Mouse (Mus musculus): ENCODE data around the gene Zfp128. TPM values are rescaled to one million over a fixed set of nuclear protein-coding genes. Genes with fewer than 3 reads are reported as not detected.
"Not testable (repeated sequence)": the region's sequence is repeated elsewhere in the genome, so short reads cannot be mapped to it uniquely, and the experiment has no call there.

Zfp128 gene
- polyA plus RNA-seq, 1 experiment from 2014 or later, result 7.5 TPM

DNA sequence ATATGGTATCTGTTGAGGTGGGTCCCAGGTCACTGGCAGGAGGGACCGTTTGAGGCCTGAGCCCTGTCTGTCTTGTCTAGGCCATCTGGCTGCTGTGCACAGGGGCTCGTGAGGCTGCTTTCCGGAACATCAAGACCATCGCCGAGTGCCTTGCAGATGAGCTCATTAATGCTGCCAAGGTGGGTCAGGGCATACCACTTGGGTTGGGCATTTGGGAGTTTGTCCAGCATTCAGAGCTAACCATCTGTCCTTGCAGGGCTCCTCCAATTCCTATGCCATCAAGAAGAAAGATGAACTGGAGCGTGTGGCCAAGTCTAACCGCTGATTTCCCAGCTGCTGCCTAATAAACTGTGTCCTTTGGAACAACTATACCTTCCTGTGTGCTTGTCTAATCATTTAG is 45.3 kb downstream of the Zfp128 start:
- H3K27me3 ChIP-seq (replicated peaks), result peaks cover 39% of the 10 kb centered on the region
- peaks cover 29% of the 10 kb centered on the region for H3K4me1 ChIP-seq
- H3K36me3 ChIP-seq, result peaks cover 42% of the 10 kb centered on the region
- no peaks in the 10 kb centered on the region for H3K9me3 ChIP-seq (replicated peaks)
- H3K9ac ChIP-seq (replicated peaks), result no peak overlapping the region
- no peak overlapping the region for H3K4me3 ChIP-seq (replicated peaks)
- H3K4me2 ChIP-seq, result no peak overlapping the region
- no peak overlapping the region for H3K27ac ChIP-seq (replicated peaks)
- ATAC-seq (ENCODE audit: low FRiP score), result no peak
- WGBS, result 82% methylated on average over 7 of the region's 7 CpGs

DNA sequence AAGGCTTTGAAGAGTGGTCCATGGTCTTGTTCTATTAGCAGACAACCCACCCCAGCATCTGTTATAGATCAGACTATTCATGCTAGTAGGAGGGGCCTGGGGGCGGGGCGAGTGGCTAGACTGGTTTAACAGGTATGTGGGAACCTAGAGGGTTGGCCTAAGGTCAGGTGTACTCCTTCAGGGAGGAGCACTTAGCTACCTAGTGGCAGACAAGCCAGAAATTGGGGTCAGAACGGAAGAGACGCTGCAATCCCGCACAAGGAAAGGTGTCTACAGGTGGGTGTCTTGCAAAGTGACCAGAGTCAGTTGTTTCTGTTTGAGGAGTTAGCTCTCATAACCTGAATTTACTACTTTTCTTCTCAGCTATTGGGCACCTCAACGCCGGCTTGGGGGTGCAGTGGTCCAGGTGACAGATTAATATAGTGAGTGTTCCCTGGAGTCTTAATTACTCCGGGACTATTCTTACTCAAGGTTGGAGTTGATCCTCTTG is 46.3 kb downstream of the Zfp128 start, which contains the start of gene Rnf225:
Gene Rnf225, plus strand, starts transcription at position 226 of the 490 bp plus-strand sequence.
- H3K4me3 ChIP-seq (replicated peaks), result peak within 1 kb of the TSS; percentile 34
- H3K27ac ChIP-seq (replicated peaks), result no peak within 1 kb of the TSS
- H3K27me3 ChIP-seq (replicated peaks), result peaks cover 39% of the 10 kb centered on the region
- peak within 1 kb of the TSS; percentile 58 for H3K4me2 ChIP-seq
- no peaks in the 10 kb centered on the region for H3K9me3 ChIP-seq (replicated peaks)
- H3K36me3 ChIP-seq, result peaks cover 42% of the 10 kb centered on the region
- no peak for ATAC-seq (ENCODE audit: low FRiP score)
- peaks cover 29% of the 10 kb centered on the region for H3K4me1 ChIP-seq
- WGBS, result 19% methylated on average over 8 of the region's 8 CpGs
- peak within 1 kb of the TSS; percentile 36; the same call in 1 of the 2 replicates for H3K9ac ChIP-seq (replicated peaks)

DNA sequence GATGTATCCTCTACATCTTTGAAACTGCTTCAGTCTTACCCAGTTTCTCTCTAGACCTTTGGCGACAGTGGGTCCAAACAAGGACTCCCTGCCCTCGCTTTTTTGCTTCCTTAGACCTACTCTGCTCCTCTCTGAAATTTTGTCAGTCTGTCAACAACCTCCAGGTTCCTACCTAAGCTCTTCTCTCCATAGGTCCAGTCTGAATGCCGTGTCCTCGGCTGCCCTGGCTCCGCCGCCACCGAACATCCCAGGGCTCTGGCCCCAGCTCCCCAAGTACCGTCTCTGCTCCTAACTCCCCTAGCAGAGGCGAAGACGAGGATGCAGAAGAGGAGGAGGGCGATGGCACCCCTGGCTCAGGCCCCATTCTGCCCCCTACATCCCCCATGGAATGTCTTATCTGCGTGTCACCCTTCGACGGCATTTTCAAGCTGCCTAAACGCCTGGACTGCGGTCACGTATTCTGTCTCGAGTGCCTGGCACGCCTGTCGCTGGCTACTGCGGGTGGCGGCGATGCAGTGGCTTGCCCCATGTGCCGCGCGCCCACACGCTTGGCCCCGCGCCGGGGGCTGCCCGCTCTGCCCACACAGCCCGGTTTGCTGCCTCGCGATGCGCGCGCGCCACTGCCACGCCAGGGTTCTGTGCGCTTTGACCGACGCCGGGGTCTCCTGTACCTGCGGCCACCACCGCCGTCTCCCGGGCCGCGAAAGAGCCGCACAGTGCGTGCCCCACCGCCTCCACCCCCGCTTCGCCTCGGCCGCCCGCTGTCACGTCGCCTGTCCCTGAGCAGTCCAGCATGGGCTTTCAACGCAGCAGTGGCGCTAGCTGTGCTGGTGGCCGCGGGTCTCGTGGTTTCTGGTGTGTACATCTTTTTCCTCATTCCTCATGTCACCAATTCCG is 47.0 kb downstream of the Zfp128 start:
- H3K36me3 ChIP-seq, result peaks cover 42% of the 10 kb centered on the region
- ATAC-seq (ENCODE audit: low FRiP score), result peak; percentile 41; the same call in 1 of the 2 replicates
- peak overlapping the region; percentile 34 for H3K4me3 ChIP-seq (replicated peaks)
- peaks cover 25% of the 10 kb centered on the region for H3K4me1 ChIP-seq
- H3K27ac ChIP-seq (replicated peaks), result no peak overlapping the region
- H3K9ac ChIP-seq (replicated peaks), result peak overlapping the region; percentile 36; the same call in 1 of the 2 replicates
- no peaks in the 10 kb centered on the region for H3K9me3 ChIP-seq (replicated peaks)
- 5% methylated on average over 58 of the region's 65 CpGs for WGBS
- peak overlapping the region; percentile 58 for H3K4me2 ChIP-seq
- H3K27me3 ChIP-seq (replicated peaks), result peaks cover 39% of the 10 kb centered on the region

DNA sequence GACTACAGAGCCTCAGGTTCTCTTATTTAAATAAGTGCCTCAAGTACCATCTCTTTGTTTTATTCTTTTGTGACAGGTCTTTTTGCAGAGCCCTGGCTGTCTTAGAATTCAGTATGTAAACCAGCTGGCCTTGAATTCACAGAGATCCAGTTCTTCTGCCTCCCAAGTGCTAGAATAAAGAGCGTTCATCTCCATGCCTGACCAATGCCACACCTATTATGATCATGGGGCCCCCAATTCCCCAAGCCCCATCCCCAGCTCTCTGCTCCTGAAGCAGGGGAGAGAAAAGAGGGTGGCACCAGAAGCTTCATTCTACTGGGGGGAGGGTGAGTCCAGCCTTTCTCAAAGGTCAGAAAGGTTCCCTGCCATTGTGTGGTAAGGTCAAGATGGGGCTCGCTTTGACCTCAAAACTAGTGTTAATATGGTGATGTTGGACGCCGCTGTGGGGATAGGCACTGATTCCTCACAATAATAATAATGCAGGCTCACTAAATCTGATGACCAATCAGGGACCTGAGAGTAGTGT is 52.7 kb downstream of the Zfp128 start:
- 60% methylated on average over 4 of the region's 4 CpGs for WGBS
- Histone ChIP-seq H3K27me3 (replicated peaks) (no peaks in the 10 kb centered on the region; the same call in 1 of the 2 replicates), H3K4me3 (replicated peaks) (no peak overlapping the region), H3K36me3 (no peaks in the 10 kb centered on the region), H3K9ac (replicated peaks) (no peak overlapping the region), H3K4me2 (no peak overlapping the region), H3K27ac (replicated peaks) (no peak overlapping the region), H3K9me3 (replicated peaks) (no peaks in the 10 kb centered on the region), H3K4me1 (no peaks in the 10 kb centered on the region)
- ATAC-seq (ENCODE audit: low FRiP score), result no peak

DNA sequence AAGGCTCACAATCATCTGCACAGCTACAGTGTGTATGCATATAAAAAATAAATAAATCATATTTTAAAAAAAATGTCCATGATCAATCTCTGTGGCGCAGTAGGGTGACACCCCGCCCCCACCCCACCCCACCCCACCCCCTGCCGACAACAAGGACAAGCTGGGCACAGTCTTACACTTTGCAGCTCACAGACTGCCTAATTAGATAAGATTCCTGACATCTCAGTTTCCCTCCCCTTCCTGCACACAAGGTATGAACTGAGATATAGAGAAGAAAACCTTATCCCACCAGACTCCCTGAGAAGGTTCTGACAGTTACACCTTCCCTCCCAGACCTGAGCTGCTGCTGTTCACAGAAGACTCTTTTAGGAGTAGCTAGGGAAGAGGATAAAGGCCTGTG is 53.8 kb downstream of the Zfp128 start:
- H3K36me3 ChIP-seq, result no peaks in the 10 kb centered on the region
- no peak overlapping the region for H3K4me3 ChIP-seq (replicated peaks)
- H3K4me2 ChIP-seq, result no peak overlapping the region
- ATAC-seq (ENCODE audit: low FRiP score), result no peak
- H3K27me3 ChIP-seq (replicated peaks), result no peaks in the 10 kb centered on the region
- H3K9ac ChIP-seq (replicated peaks), result no peak overlapping the region
- H3K4me1 ChIP-seq, result no peaks in the 10 kb centered on the region
- no peak overlapping the region for H3K27ac ChIP-seq (replicated peaks)
- H3K9me3 ChIP-seq (replicated peaks), result no peaks in the 10 kb centered on the region
- 76% methylated on average over 3 of the region's 3 CpGs for WGBS

DNA sequence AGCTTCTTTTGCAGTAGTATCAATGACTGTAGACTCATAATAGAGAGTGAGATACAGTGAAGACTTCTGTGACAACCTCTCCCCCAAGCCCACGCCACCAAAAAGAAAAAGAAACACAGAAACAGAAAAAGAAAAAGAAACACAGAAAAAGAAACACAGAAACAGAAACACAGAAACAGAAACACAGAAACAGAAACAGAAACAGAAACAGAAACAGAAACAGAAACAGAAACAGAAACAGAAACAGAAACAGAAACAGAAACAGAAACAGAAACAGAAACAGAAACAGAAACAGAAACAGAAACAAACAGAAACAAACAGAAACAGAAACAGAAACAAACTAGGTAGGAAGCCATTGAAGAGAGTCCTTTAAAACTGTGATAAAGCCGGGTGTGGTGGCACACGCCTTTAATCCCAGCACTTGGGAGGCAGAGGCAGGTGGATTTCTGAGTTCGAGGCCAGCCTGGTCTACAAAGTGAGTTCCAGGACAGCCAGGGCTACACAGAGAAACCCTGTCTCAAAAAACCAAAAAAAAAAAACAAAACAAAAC is 56.4 kb downstream of the Zfp128 start:
- not testable (repeated sequence) for H3K36me3 ChIP-seq; H3K27me3 ChIP-seq (replicated peaks); H3K4me3 ChIP-seq (replicated peaks); H3K27ac ChIP-seq (replicated peaks); ATAC-seq (ENCODE audit: low FRiP score); H3K9ac ChIP-seq (replicated peaks); H3K4me1 ChIP-seq; H3K9me3 ChIP-seq (replicated peaks); H3K4me2 ChIP-seq
- 81% methylated on average over 3 of the region's 4 CpGs for WGBS

DNA sequence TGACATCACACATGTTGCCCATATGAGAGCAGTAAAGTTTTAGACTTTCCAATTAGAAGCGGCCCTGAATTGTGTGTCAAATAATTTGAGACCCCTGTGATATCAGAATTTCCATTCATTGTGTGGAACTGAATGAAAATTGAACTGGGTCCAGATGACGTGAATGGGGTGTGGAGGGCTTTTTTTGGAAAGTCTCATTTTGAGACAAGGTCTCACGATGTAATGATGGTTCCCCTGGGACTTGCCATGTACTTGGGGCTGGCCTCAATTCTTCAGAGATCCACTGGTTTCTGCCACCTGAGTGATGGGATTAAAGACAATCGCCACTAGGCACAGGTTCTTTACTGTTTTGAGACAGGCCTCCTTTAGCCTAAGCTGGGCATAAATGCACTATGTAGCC is 59.6 kb downstream of the Zfp128 start:
- no peaks in the 10 kb centered on the region for H3K4me1 ChIP-seq
- no peak for ATAC-seq (ENCODE audit: low FRiP score)
- no peaks in the 10 kb centered on the region for H3K36me3 ChIP-seq
- no peak overlapping the region for H3K9ac ChIP-seq (replicated peaks)
- H3K4me3 ChIP-seq (replicated peaks), result no peak overlapping the region
- no peaks in the 10 kb centered on the region for H3K27me3 ChIP-seq (replicated peaks)
- H3K9me3 ChIP-seq (replicated peaks), result no peaks in the 10 kb centered on the region
- WGBS, result 86% methylated on average over 4 of the region's 4 CpGs
- H3K27ac ChIP-seq (replicated peaks), result no peak overlapping the region
- H3K4me2 ChIP-seq, result no peak overlapping the region

Other genes with a start within 250 kb of the Zfp128 start
- gene Vmn2r54, start 240.9 kb upstream of the Zfp128 start, polyA plus RNA-seq (2015; fragmentation: Nextera tagmentation; extraction: Ambion mirVana), result not detected in 2 replicates
- not detected in 2 replicates for gene Vmn2r55, start 196.2 kb upstream of the Zfp128 start, polyA plus RNA-seq (2015; fragmentation: Nextera tagmentation; extraction: Ambion mirVana)
- gene Vmn2r56, start 146.2 kb upstream of the Zfp128 start, polyA plus RNA-seq (2015; fragmentation: Nextera tagmentation; extraction: Ambion mirVana), result not detected in 2 replicates
- 25.2 and 33.4 TPM in 2 replicates for gene Zscan18, start 77.5 kb upstream of the Zfp128 start, polyA plus RNA-seq (2015; fragmentation: Nextera tagmentation; extraction: Ambion mirVana)
- gene Zfp329, start 62.3 kb upstream of the Zfp128 start, polyA plus RNA-seq (2015; fragmentation: Nextera tagmentation; extraction: Ambion mirVana), result 26.7 and 27.0 TPM in 2 replicates
- gene Zfp110, start 46.4 kb upstream of the Zfp128 start, polyA plus RNA-seq (2015; fragmentation: Nextera tagmentation; extraction: Ambion mirVana), result 23.4 and 25.4 TPM in 2 replicates
- 9.8 and 13.6 TPM in 2 replicates for gene Zscan22, start 16.6 kb downstream of the Zfp128 start, polyA plus RNA-seq (2015; fragmentation: Nextera tagmentation; extraction: Ambion mirVana)
- 564 and 667 TPM in 2 replicates for gene Rps5, start 41.1 kb downstream of the Zfp128 start, polyA plus RNA-seq (2015; fragmentation: Nextera tagmentation; extraction: Ambion mirVana)
- gene Rnf225, start 46.2 kb downstream of the Zfp128 start, polyA plus RNA-seq (2015; fragmentation: Nextera tagmentation; extraction: Ambion mirVana), result 0.96 and 1.1 TPM in 2 replicates
- 13.1 and 13.3 TPM in 2 replicates for gene Zfp324, start 84.7 kb downstream of the Zfp128 start, polyA plus RNA-seq (2015; fragmentation: Nextera tagmentation; extraction: Ambion mirVana)
- 9.1 and 10.3 TPM in 2 replicates for gene Zfp446, start 96.7 kb downstream of the Zfp128 start, polyA plus RNA-seq (2015; fragmentation: Nextera tagmentation; extraction: Ambion mirVana)
- gene Slc27a5, start 117.0 kb downstream of the Zfp128 start, polyA plus RNA-seq (2015; fragmentation: Nextera tagmentation; extraction: Ambion mirVana), result 0.49 and 0.68 TPM in 2 replicates
- 202 and 224 TPM in 2 replicates for gene Trim28, start 117.9 kb downstream of the Zfp128 start, polyA plus RNA-seq (2015; fragmentation: Nextera tagmentation; extraction: Ambion mirVana)
- gene Zbtb45, start 128.9 kb downstream of the Zfp128 start, polyA plus RNA-seq (2015; fragmentation: Nextera tagmentation; extraction: Ambion mirVana), result 37.6 and 38.7 TPM in 2 replicates
- gene Chmp2a, start 153.6 kb downstream of the Zfp128 start, polyA plus RNA-seq (2015; fragmentation: Nextera tagmentation; extraction: Ambion mirVana), result 165 and 170 TPM in 2 replicates
- 129 and 149 TPM in 2 replicates for gene Ube2m, start 157.1 kb downstream of the Zfp128 start, polyA plus RNA-seq (2015; fragmentation: Nextera tagmentation; extraction: Ambion mirVana)
- gene Mzf1, start 173.6 kb downstream of the Zfp128 start, polyA plus RNA-seq (2015; fragmentation: Nextera tagmentation; extraction: Ambion mirVana), result 7.7 and 8.8 TPM in 2 replicates
- 0.12 and 0.20 TPM in 2 replicates for gene Vmn1r85, start 214.0 kb downstream of the Zfp128 start, polyA plus RNA-seq (2015; fragmentation: Nextera tagmentation; extraction: Ambion mirVana)
- not detected in 2 replicates for gene Vmn1r86, start 238.7 kb downstream of the Zfp128 start, polyA plus RNA-seq (2015; fragmentation: Nextera tagmentation; extraction: Ambion mirVana)